Mouse (Mus musculus): ENCODE data around the gene Pth1r. TPM values are rescaled to one million over a fixed set of nuclear protein-coding genes. Genes with fewer than 3 reads are reported as not detected.
A peak's percentile ranks its signal among the peaks of the same experiment; 100 is the strongest.

Gene Pth1r
- polyA plus RNA-seq, 1 experiment from 2014 or later = 79.7 TPM

GRCm38 (mm10) chr9:110732623-110733022, 14.3 kb downstream of the Pth1r start:
- H3K4me3 ChIP-seq = peak overlapping the region; percentile 34
- H3K36me3 ChIP-seq = peaks cover 11% of the 10 kb centered on the region; the same call in 1 of the 2 replicates
- peaks cover 60% of the 10 kb centered on the region for H3K4me1 ChIP-seq
- H3K27me3 ChIP-seq = peaks cover 12% of the 10 kb centered on the region
- ATAC-seq (ENCODE audit: borderline replicate concordance, extremely low read depth, low FRiP score, low TSS enrichment) = peak; percentile 91
- WGBS = 1% methylated on average over 26 of the region's 26 CpGs
- peak overlapping the region; percentile 60 for H3K27ac ChIP-seq
- no peaks in the 10 kb centered on the region for H3K9me3 ChIP-seq
- peak overlapping the region; percentile 27; the same call in 1 of the 2 replicates for H3K9ac ChIP-seq
- H3K4me2 ChIP-seq = peak overlapping the region; percentile 75

GRCm38 (mm10) chr9:110731859-110732258, 15.1 kb downstream of the Pth1r start:
- H3K36me3 ChIP-seq = peaks cover 11% of the 10 kb centered on the region; the same call in 1 of the 2 replicates
- no peak overlapping the region for H3K9ac ChIP-seq
- no peak overlapping the region for H3K4me3 ChIP-seq
- 67% methylated on average over 4 of the region's 4 CpGs for WGBS
- ATAC-seq (ENCODE audit: borderline replicate concordance, extremely low read depth, low FRiP score, low TSS enrichment) = no peak
- peaks cover 53% of the 10 kb centered on the region for H3K4me1 ChIP-seq
- no peak overlapping the region for H3K27ac ChIP-seq
- H3K9me3 ChIP-seq = no peaks in the 10 kb centered on the region
- H3K4me2 ChIP-seq = no peak overlapping the region
- peaks cover 20% of the 10 kb centered on the region for H3K27me3 ChIP-seq

- H3K4me3 ChIP-seq = no peak overlapping the region
- WGBS = 20% methylated on average over 8 of the region's 8 CpGs
- no peak overlapping the region for H3K27ac ChIP-seq
- H3K9me3 ChIP-seq = no peaks in the 10 kb centered on the region
- H3K36me3 ChIP-seq = peaks cover 18% of the 10 kb centered on the region; the same call in 1 of the 2 replicates
- no peak overlapping the region for H3K4me2 ChIP-seq
- peaks cover 41% of the 10 kb centered on the region for H3K4me1 ChIP-seq
- H3K27me3 ChIP-seq = peaks cover 17% of the 10 kb centered on the region
- no peak for ATAC-seq (ENCODE audit: borderline replicate concordance, extremely low read depth, low FRiP score, low TSS enrichment)
- H3K9ac ChIP-seq = no peak overlapping the region
These were observed 17.1 kb downstream of the Pth1r start for GRCm38 (mm10) chr9:110729841-110730240.

- no peak overlapping the region for H3K4me3 ChIP-seq
- H3K27me3 ChIP-seq = peaks cover 13% of the 10 kb centered on the region
- 45% methylated on average over 33 of the region's 33 CpGs for WGBS
- peak overlapping the region; percentile 39 for H3K4me2 ChIP-seq
- no peaks in the 10 kb centered on the region for H3K9me3 ChIP-seq
- no peak overlapping the region for H3K27ac ChIP-seq
- no peak for ATAC-seq (ENCODE audit: borderline replicate concordance, extremely low read depth, low FRiP score, low TSS enrichment)
- H3K4me1 ChIP-seq = peaks cover 11% of the 10 kb centered on the region; the same call in 1 of the 2 replicates
- no peak overlapping the region for H3K9ac ChIP-seq
- peaks cover 33% of the 10 kb centered on the region for H3K36me3 ChIP-seq
These were observed 20.1 kb downstream of the Pth1r start for GRCm38 (mm10) chr9:110726867-110727266.

- Histone ChIP-seq H3K4me1 (peaks cover 7% of the 10 kb centered on the region; the same call in 1 of the 2 replicates), H3K9me3 (no peaks in the 10 kb centered on the region), H3K36me3 (peaks cover 37% of the 10 kb centered on the region), H3K9ac (no peak overlapping the region), H3K27ac (no peak overlapping the region), H3K4me2 (no peak overlapping the region), H3K4me3 (no peak overlapping the region), H3K27me3 (peaks cover 13% of the 10 kb centered on the region)
- ATAC-seq (ENCODE audit: borderline replicate concordance, extremely low read depth, low FRiP score, low TSS enrichment) = peak; percentile 23; the same call in 1 of the 2 replicates
- 29% methylated on average over 9 of the region's 9 CpGs for WGBS
These were observed 21.2 kb downstream of the Pth1r start for GRCm38 (mm10) chr9:110725721-110726135.

GRCm38 (mm10) chr9:110722060-110722459, 24.9 kb downstream of the Pth1r start:
- Histone ChIP-seq H3K4me1 (peaks cover 11% of the 10 kb centered on the region), H3K27ac (no peak overlapping the region), H3K4me3 (no peak overlapping the region), H3K27me3 (peaks cover 5% of the 10 kb centered on the region), H3K36me3 (peaks cover 25% of the 10 kb centered on the region), H3K9me3 (no peaks in the 10 kb centered on the region), H3K4me2 (no peak overlapping the region), H3K9ac (no peak overlapping the region)
- no peak for ATAC-seq (ENCODE audit: borderline replicate concordance, extremely low read depth, low FRiP score, low TSS enrichment)
- 82% methylated on average over 10 of the region's 10 CpGs for WGBS

GRCm38 (mm10) chr9:110719977-110720376, 27.0 kb downstream of the Pth1r start:
- no peak overlapping the region for H3K9ac ChIP-seq
- H3K4me1 ChIP-seq = peaks cover 4% of the 10 kb centered on the region; the same call in 1 of the 2 replicates
- 47% methylated on average over 5 of the region's 5 CpGs for WGBS
- H3K27ac ChIP-seq = peak overlapping the region; percentile 7; the same call in 1 of the 2 replicates
- no peak overlapping the region for H3K4me3 ChIP-seq
- no peak overlapping the region for H3K4me2 ChIP-seq
- ATAC-seq (ENCODE audit: borderline replicate concordance, extremely low read depth, low FRiP score, low TSS enrichment) = peak; percentile 1; the same call in 1 of the 2 replicates
- peaks cover 26% of the 10 kb centered on the region for H3K36me3 ChIP-seq
- no peaks in the 10 kb centered on the region for H3K27me3 ChIP-seq
- no peaks in the 10 kb centered on the region for H3K9me3 ChIP-seq

- no peak for ATAC-seq (ENCODE audit: borderline replicate concordance, extremely low read depth, low FRiP score, low TSS enrichment)
- 74% methylated on average over 3 of the region's 3 CpGs for WGBS
These were observed 28.1 kb downstream of the Pth1r start for GRCm38 (mm10) chr9:110718810-110719209.

GRCm38 (mm10) chr9:110718071-110718470, 28.9 kb downstream of the Pth1r start:
- Histone ChIP-seq H3K27me3 (no peaks in the 10 kb centered on the region), H3K4me3 (no peak overlapping the region), H3K9me3 (no peaks in the 10 kb centered on the region), H3K27ac (no peak overlapping the region), H3K4me1 (peaks cover 4% of the 10 kb centered on the region; the same call in 1 of the 2 replicates), H3K4me2 (no peak overlapping the region), H3K36me3 (0 out of 2 replicates have a peak, but pooled peaks cover 11% of the 10 kb centered on the region), H3K9ac (no peak overlapping the region)
- no peak for ATAC-seq (ENCODE audit: borderline replicate concordance, extremely low read depth, low FRiP score, low TSS enrichment)
- WGBS = 73% methylated on average over 6 of the region's 6 CpGs

More at GRCm38 (mm10) chr9:110718810-110719209, 28.1 kb downstream of the Pth1r start:
- peaks cover 4% of the 10 kb centered on the region; the same call in 1 of the 2 replicates for H3K4me1 ChIP-seq
- H3K27ac ChIP-seq = no peak overlapping the region
- no peak overlapping the region for H3K9ac ChIP-seq
- no peak overlapping the region for H3K4me2 ChIP-seq
- H3K36me3 ChIP-seq = peaks cover 14% of the 10 kb centered on the region
- H3K9me3 ChIP-seq = no peaks in the 10 kb centered on the region
- no peak overlapping the region for H3K4me3 ChIP-seq
- no peaks in the 10 kb centered on the region for H3K27me3 ChIP-seq

- Histone ChIP-seq H3K27ac (no peak overlapping the region), H3K36me3 (peaks cover 19% of the 10 kb centered on the region), H3K4me3 (no peak overlapping the region), H3K4me2 (no peak overlapping the region), H3K4me1 (peaks cover 4% of the 10 kb centered on the region; the same call in 1 of the 2 replicates), H3K27me3 (no peaks in the 10 kb centered on the region), H3K9ac (no peak overlapping the region), H3K9me3 (no peaks in the 10 kb centered on the region)
- ATAC-seq (ENCODE audit: borderline replicate concordance, extremely low read depth, low FRiP score, low TSS enrichment) = peak; percentile 36
- 33% methylated on average over 4 of the region's 4 CpGs for WGBS
These were observed 30.2 kb downstream of the Pth1r start for GRCm38 (mm10) chr9:110716775-110717174.

GRCm38 (mm10) chr9:110715426-110715825, 31.5 kb downstream of the Pth1r start:
- no peaks in the 10 kb centered on the region for H3K9me3 ChIP-seq
- peaks cover 4% of the 10 kb centered on the region; the same call in 1 of the 2 replicates for H3K4me1 ChIP-seq
- no peaks in the 10 kb centered on the region for H3K27me3 ChIP-seq
- H3K9ac ChIP-seq = no peak overlapping the region
- H3K4me2 ChIP-seq = no peak overlapping the region
- WGBS = 56% methylated on average over 1 of the region's 1 CpGs
- no peak overlapping the region for H3K4me3 ChIP-seq
- peaks cover 22% of the 10 kb centered on the region for H3K36me3 ChIP-seq
- ATAC-seq (ENCODE audit: borderline replicate concordance, extremely low read depth, low FRiP score, low TSS enrichment) = no peak
- H3K27ac ChIP-seq = no peak overlapping the region

- H3K4me1 ChIP-seq = peaks cover 13% of the 10 kb centered on the region
- no peak for ATAC-seq (ENCODE audit: borderline replicate concordance, extremely low read depth, low FRiP score, low TSS enrichment)
- no peak overlapping the region for H3K27ac ChIP-seq
- no peak overlapping the region for H3K4me3 ChIP-seq
- H3K27me3 ChIP-seq = no peaks in the 10 kb centered on the region
- no peak overlapping the region for H3K4me2 ChIP-seq
- peaks cover 22% of the 10 kb centered on the region for H3K36me3 ChIP-seq
- 62% methylated on average over 1 of the region's 1 CpGs for WGBS
- H3K9me3 ChIP-seq = no peaks in the 10 kb centered on the region
- H3K9ac ChIP-seq = no peak overlapping the region
These were observed 33.6 kb downstream of the Pth1r start for GRCm38 (mm10) chr9:110713389-110713788.

Measured in lung, embryonic 15.5 days (tissue).